Mouse (Mus musculus): ENCODE measurements around the gene Cadps2.

DNA sequence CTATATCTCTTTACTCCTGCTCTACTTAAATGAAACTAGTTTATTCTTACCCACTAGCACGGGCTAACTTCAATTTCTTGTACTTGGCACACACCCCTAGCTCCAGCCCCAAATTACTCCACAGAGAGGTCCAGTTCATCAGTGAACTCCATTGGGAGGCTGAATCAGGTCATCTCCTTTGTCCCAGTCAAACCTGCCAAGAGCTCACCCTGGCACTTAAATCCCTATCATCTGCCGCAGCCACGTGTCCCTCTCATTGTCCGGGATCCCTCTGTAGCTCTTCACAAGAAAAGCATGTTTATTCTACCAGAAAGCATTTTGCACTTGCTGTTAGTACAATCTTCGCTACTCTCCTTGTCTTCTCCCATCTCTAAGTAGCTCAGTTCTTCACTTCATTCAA lies 17.4 kb downstream of the Cadps2 start:
- TF ChIP-seq CTCF (IDR thresholded peaks at IDR 0.05; ENCODE audit: low read depth) (no peak), EP300 (IDR thresholded peaks at IDR 0.05; ENCODE audit: low read depth) (no peak)
